Mouse (Mus musculus) heart, embryonic 11.5 days (tissue): Measurements from ENCODE around the gene Mapk14. TPM values are rescaled to one million over a fixed set of nuclear protein-coding genes. Genes with fewer than 3 reads are reported as not detected.
A peak's percentile ranks its signal among the peaks of the same experiment; 100 is the strongest.
"Not testable (repeated sequence)": the region's sequence is repeated elsewhere in the genome, so short reads cannot be mapped to it uniquely, and the experiment has no call there.

Source experiments
- ATAC-seq: fragments of 200-750 bp; cut with Nextera tagmentation; replicated peaks from 2 replicates; pipeline ENCODE4 v1.8.0; 2017; ENCODE audit warnings: moderate library complexity; ENCODE audit not compliant: insufficient number of reproducible peaks, low FRiP score, low TSS enrichment
- H3K27ac ChIP-seq: fragments of 300-500 bp; sonication (generic); 2 replicates; pipeline ENCODE4 v1.5.1; 2014; ENCODE audit warnings: mild to moderate bottlenecking, low read depth, low read length
- H3K27me3 ChIP-seq: fragments of 300-500 bp; sonication (generic); 2 replicates; pipeline ENCODE4 v1.6.1; 2014; ENCODE audit warnings: mild to moderate bottlenecking, low read length, mixed read lengths; ENCODE audit not compliant: control insufficient read depth, insufficient read depth
- H3K36me3 ChIP-seq: fragments of 300-500 bp; sonication (generic); 2 replicates; pipeline ENCODE4 v1.6.1; 2014; ENCODE audit warnings: mild to moderate bottlenecking, low read length, moderate library complexity, mixed read lengths; ENCODE audit not compliant: control insufficient read depth, insufficient read depth
- H3K4me1 ChIP-seq: fragments of 300-500 bp; sonication (generic); 2 replicates; pipeline ENCODE4 v1.6.1; 2014; ENCODE audit warnings: low read length; ENCODE audit not compliant: control insufficient read depth, insufficient read depth
- H3K4me2 ChIP-seq: fragments of 300-500 bp; sonication (generic); 2 replicates; pipeline ENCODE4 v1.6.1; 2014; ENCODE audit warnings: mild to moderate bottlenecking, moderate library complexity
- H3K4me3 ChIP-seq: fragments of 300-500 bp; sonication (generic); 2 replicates; pipeline ENCODE4 v1.5.1; 2014; ENCODE audit warnings: low read depth, low read length
- H3K9ac ChIP-seq: fragments of 300-500 bp; sonication (generic); 2 replicates; pipeline ENCODE4 v1.6.1; 2014; ENCODE audit warnings: mild to moderate bottlenecking, low read depth, low read length, moderate library complexity
- H3K9me3 ChIP-seq: fragments of 300-500 bp; sonication (generic); replicated peaks from 2 replicates; pipeline ENCODE4 v1.6.1; 2016; ENCODE audit warnings: low read length; ENCODE audit not compliant: control insufficient read depth
- WGBS: fragments of 180-500 bp; shearing (Covaris S2); extraction: QIAGEN DNeasy Blood & Tissue Kit; methylation state at CpG from one replicate; pipeline ENCODE4 v1.1.7; 2014; ENCODE audit not compliant: insufficient replicate concordance; 5-methylcytosine and 5-hydroxymethylcytosine counted together
- polyA plus RNA-seq: library from polyadenylated mRNA; unstranded; fragments of >200 nt; fragmentation: Nextera tagmentation; extraction: Ambion mirVana; gene quantifications from 2 replicates; pipeline ENCODE4 v1.2.1, GENCODE M21; 2014

The Mapk14 gene
- polyA plus RNA-seq, 1 experiment from 2014 or later, result 37.1 TPM

GRCm38 (mm10) chr17:28761871-28762270 is 70.7 kb downstream of the Mapk14 start:
- Histone ChIP-seq H3K9ac (no peak overlapping the region), H3K4me3 (no peak overlapping the region), H3K27ac (no peak overlapping the region), H3K9me3 (no peaks in the 10 kb centered on the region), H3K36me3 (no peaks in the 10 kb centered on the region), H3K27me3 (no peaks in the 10 kb centered on the region), H3K4me2 (no peak overlapping the region), H3K4me1 (no peaks in the 10 kb centered on the region)
- ATAC-seq, result no peak
- WGBS, result 20% methylated on average over 3 of the region's 3 CpGs

- no peak for ATAC-seq
- H3K27me3 ChIP-seq, result peaks cover 32% of the 10 kb centered on the region
- no peak overlapping the region for H3K9ac ChIP-seq
- H3K4me3 ChIP-seq, result no peak overlapping the region
- H3K9me3 ChIP-seq, result no peaks in the 10 kb centered on the region
- no peak overlapping the region for H3K4me2 ChIP-seq
- H3K27ac ChIP-seq, result no peak overlapping the region
- no peaks in the 10 kb centered on the region for H3K36me3 ChIP-seq
- H3K4me1 ChIP-seq, result peaks cover 12% of the 10 kb centered on the region; the same call in 1 of the 2 replicates
- whole genome bisulfite sequencing, result 46% methylated on average over 3 of the region's 3 CpGs
Observed at GRCm38 (mm10) chr17:28766203-28766602, 75.1 kb downstream of the Mapk14 start.

DNA sequence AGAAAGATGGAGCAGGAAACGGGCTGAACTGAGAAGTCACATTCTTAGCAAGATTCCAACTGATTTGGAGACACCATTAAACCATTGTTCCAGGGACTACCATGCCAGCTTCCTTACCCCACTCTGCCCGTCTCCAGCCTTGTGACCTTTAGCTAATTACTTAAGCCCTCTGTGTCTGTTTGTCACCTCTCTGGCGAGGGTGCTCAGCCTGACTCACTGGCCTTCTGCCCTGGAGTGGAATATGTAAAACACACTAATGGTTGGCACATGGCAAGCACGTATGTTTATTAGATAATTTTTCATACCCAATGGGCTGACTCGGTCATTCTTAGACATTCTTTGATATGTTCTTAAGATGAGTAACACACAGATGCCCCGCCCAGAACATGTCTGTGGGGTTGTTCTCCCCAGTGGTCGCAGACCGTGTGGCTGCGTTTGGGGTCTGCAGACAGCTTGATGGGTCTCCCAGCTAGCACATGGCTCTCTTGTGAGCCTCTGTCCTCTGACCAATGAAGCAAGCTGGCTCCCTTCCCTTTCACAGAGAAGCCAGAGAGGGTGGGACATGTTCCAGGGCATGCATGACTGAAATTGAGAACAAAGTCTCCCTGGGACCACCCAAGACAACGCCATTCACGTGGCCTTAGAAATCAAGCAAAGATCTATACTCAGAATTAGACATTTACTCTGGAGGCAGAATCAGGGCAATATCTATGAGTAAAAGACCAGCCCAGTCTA is 75.8 kb downstream of the Mapk14 start:
- WGBS, result 72% methylated on average over 11 of the region's 11 CpGs
- Histone ChIP-seq H3K27me3 (peaks cover 37% of the 10 kb centered on the region), H3K9me3 (no peaks in the 10 kb centered on the region), H3K4me3 (no peak overlapping the region), H3K36me3 (no peaks in the 10 kb centered on the region), H3K27ac (no peak overlapping the region), H3K4me2 (no peak overlapping the region), H3K4me1 (peaks cover 12% of the 10 kb centered on the region; the same call in 1 of the 2 replicates), H3K9ac (no peak overlapping the region)
- ATAC-seq, result no peak

GRCm38 (mm10) chr17:28769121-28769874 is 78.2 kb downstream of the Mapk14 start, which contains the start of gene Mapk13:
Mapk13 (plus strand) TSS chr17:28769297.
- H3K4me1 ChIP-seq, result peaks cover 12% of the 10 kb centered on the region; the same call in 1 of the 2 replicates
- 3% methylated on average over 42 of the region's 58 CpGs for WGBS
- H3K4me2 ChIP-seq, result peak within 1 kb of the TSS; percentile 91
- H3K4me3 ChIP-seq, result peak within 1 kb of the TSS; percentile 53
- ATAC-seq, result peak; percentile 57; the same call in 1 of the 2 replicates
- H3K9ac ChIP-seq, result peak within 1 kb of the TSS; percentile 44
- H3K36me3 ChIP-seq, result no peaks in the 10 kb centered on the region
- peaks cover 37% of the 10 kb centered on the region for H3K27me3 ChIP-seq
- no peaks in the 10 kb centered on the region for H3K9me3 ChIP-seq
- no peak within 1 kb of the TSS for H3K27ac ChIP-seq

DNA sequence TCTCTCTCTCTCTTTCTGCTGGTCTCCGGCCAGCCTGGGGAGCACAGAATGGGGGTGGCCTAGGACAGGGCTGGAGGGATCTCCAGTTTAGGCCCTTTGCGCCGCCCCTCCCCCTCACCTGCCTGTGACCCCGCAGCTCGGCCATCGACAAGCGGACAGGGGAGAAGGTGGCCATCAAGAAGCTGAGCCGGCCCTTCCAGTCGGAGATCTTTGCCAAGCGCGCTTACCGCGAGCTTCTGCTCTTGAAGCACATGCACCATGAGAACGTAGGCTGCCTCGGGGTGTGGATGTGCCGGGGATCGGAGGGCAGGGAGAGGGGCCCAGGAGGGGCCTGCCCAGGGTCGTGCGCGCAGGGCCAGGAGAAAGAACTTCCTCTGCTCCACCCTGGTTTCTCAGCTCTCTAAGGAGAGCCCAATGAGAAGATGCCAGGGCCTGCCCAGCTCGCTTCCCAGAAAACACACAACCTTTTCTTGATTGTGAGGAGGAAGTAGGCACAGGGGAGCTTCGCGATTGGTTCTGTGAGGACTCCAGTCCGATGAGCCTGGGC is 78.8 kb downstream of the Mapk14 start:
- peak overlapping the region; percentile 53 for H3K4me3 ChIP-seq
- peak overlapping the region; percentile 44 for H3K9ac ChIP-seq
- no peaks in the 10 kb centered on the region for H3K9me3 ChIP-seq
- peaks cover 12% of the 10 kb centered on the region; the same call in 1 of the 2 replicates for H3K4me1 ChIP-seq
- 3% methylated on average over 24 of the region's 24 CpGs for WGBS
- H3K4me2 ChIP-seq, result peak overlapping the region; percentile 91
- no peak overlapping the region for H3K27ac ChIP-seq
- H3K27me3 ChIP-seq, result peaks cover 37% of the 10 kb centered on the region
- ATAC-seq, result no peak
- H3K36me3 ChIP-seq, result no peaks in the 10 kb centered on the region

GRCm38 (mm10) chr17:28771289-28771688 is 80.2 kb downstream of the Mapk14 start:
- WGBS, result 79% methylated on average over 5 of the region's 5 CpGs
- Histone ChIP-seq H3K4me3 (no peak overlapping the region), H3K27ac (no peak overlapping the region), H3K9me3 (no peaks in the 10 kb centered on the region), H3K9ac (no peak overlapping the region), H3K36me3 (no peaks in the 10 kb centered on the region), H3K4me1 (peaks cover 12% of the 10 kb centered on the region; the same call in 1 of the 2 replicates), H3K27me3 (peaks cover 37% of the 10 kb centered on the region), H3K4me2 (no peak overlapping the region)
- ATAC-seq, result no peak

DNA sequence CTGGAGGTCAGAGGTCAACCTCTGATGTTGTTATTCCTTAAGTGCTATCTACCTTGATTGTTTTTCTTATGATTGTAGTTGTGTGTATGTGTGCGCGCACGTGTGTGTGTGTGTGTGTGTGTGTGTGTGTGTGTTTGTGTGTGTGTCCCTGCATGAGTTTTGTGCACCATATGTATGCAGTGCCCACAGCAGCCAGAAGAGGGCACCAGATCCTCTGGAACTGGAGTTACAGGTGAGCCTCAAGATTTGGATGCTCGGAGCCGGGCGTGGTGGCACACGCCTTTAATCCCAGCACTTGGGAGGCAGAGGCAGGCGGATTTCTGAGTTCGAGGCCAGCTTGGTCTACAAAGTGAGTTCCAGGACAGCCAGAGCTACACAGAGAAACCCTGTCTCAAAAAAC is 83.2 kb downstream of the Mapk14 start:
- H3K9me3 ChIP-seq, H3K4me1 ChIP-seq, H3K4me3 ChIP-seq, H3K27ac ChIP-seq, H3K4me2 ChIP-seq, H3K9ac ChIP-seq, ATAC-seq, H3K36me3 ChIP-seq: not testable (repeated sequence)
- 85% methylated on average over 9 of the region's 9 CpGs for WGBS
- H3K27me3 ChIP-seq, result peaks cover 24% of the 10 kb centered on the region

GRCm38 (mm10) chr17:28775161-28775560 is 84.0 kb downstream of the Mapk14 start:
- H3K9ac ChIP-seq, result no peak overlapping the region
- peaks cover 15% of the 10 kb centered on the region for H3K27me3 ChIP-seq
- H3K27ac ChIP-seq, result no peak overlapping the region
- no peak overlapping the region for H3K4me3 ChIP-seq
- 0 out of 2 replicates have a peak, but pooled peaks cover under 1% of the 10 kb centered on the region for H3K4me1 ChIP-seq
- 80% methylated on average over 4 of the region's 4 CpGs for WGBS
- no peak for ATAC-seq
- no peaks in the 10 kb centered on the region for H3K9me3 ChIP-seq
- no peaks in the 10 kb centered on the region for H3K36me3 ChIP-seq
- H3K4me2 ChIP-seq, result no peak overlapping the region
